ENCODE assay signal across 24 mouse cellular contexts in genomic region chr11:101898328-101898727, GRCm38 (mm10).
"Had no signal": no experiment of that assay in that cellular context is flagged by ENCODE, and none has a peak within 500 bp of the region (broad histone marks: within the 10 kb centered on the region; RNA-seq: fewer than 3 reads in every experiment).

No protein-coding gene starts in this region.

- H3K9me3 ChIP-seq: heart, embryonic 13.5 days; heart, embryonic 15.5 days; hindbrain, embryonic 13.5 days; hindbrain, embryonic 15.5 days; kidney, embryonic 15.5 days; limb, embryonic 12.5 days; liver, embryonic 13.5 days had no signal

- H3K4me1 ChIP-seq: liver, embryonic 13.5 days had no signal

- H3K4me3 ChIP-seq: gastrocnemius, adult 2 months; heart, adult 2 months; heart, embryonic 13.5 days; heart, embryonic 15.5 days; hindbrain, embryonic 13.5 days; hindbrain, embryonic 15.5 days; kidney, embryonic 15.5 days; limb, embryonic 12.5 days; liver, embryonic 13.5 days had no signal

- DNase-seq: gastrocnemius, adult 2 months; gastrocnemius, postnatal 10 days; gastrocnemius, postnatal 36 days; heart, adult 2 months; heart, postnatal 14 days; heart, postnatal 36 days; kidney, adult 11 months; kidney, adult 2 months; kidney, adult 9 months; kidney, postnatal 14 days; kidney, postnatal 36 days; layer of hippocampus, adult 9-11 months; layer of hippocampus, postnatal 36 days; left cerebral cortex, postnatal 4 days; liver; liver, embryonic 13.5 days had no signal

- H3K36me3 ChIP-seq: heart, embryonic 13.5 days; heart, embryonic 15.5 days; hindbrain, embryonic 13.5 days; hindbrain, embryonic 15.5 days; kidney, embryonic 15.5 days; limb, embryonic 12.5 days; liver, embryonic 13.5 days had no signal

- H3K9ac ChIP-seq: heart, embryonic 13.5 days; heart, embryonic 15.5 days; hindbrain, embryonic 13.5 days; hindbrain, embryonic 15.5 days; kidney, embryonic 15.5 days; limb, embryonic 12.5 days; liver, embryonic 13.5 days had no signal

- H3K27ac ChIP-seq: heart, embryonic 13.5 days; heart, embryonic 15.5 days; hindbrain, embryonic 13.5 days; hindbrain, embryonic 15.5 days; hindbrain, postnatal 0 days; kidney, postnatal 0 days; limb, embryonic 12.5 days; liver, embryonic 13.5 days had no signal
